Mouse (Mus musculus) MEL (cell line): ENCODE measurements around the gene Masp1. TPM values are rescaled to one million over a fixed set of nuclear protein-coding genes. Genes with fewer than 3 reads are reported as not detected.

Source experiments
- DNase-seq: peaks from one replicate; pipeline ENCODE4 v3.0.0; 2011; ENCODE audit warnings: low read depth, low spot score
- H3K27ac ChIP-seq: 2 replicates; pipeline ENCODE4 v1.5.1; 2012; ENCODE audit warnings: low read depth, mild to moderate bottlenecking, control low read depth, low read length, moderate library complexity; ENCODE audit not compliant: control insufficient read depth
- H3K27me3 ChIP-seq, 2 experiments: fragments of 150-350 bp in 1 of 2; sonication (generic) in 1 of 2; 2 replicates each; pipeline ENCODE4 v1.6.1; 2012; ENCODE audit warnings: low read length in 2 of 2, mild to moderate bottlenecking in 2 of 2, improper control_type of control experiment in 1 of 2, moderate library complexity in 1 of 2; ENCODE audit not compliant: insufficient read depth in 2 of 2, control insufficient read depth in 1 of 2
- H3K36me3 ChIP-seq, 2 experiments: 2 replicates each; pipeline ENCODE4 v1.6.1; 2012 to 2014; ENCODE audit warnings: low read length in 2 of 2, improper control_type of control experiment in 1 of 2, inconsistent platforms in 1 of 2, mild to moderate bottlenecking in 1 of 2; ENCODE audit not compliant: insufficient read depth in 2 of 2, control insufficient read depth in 1 of 2
- H3K4me1 ChIP-seq, 2 experiments: fragments of 150-350 bp in 1 of 2; sonication (generic) in 1 of 2; 2 replicates each; pipeline ENCODE4 v1.6.1; 2012; ENCODE audit warnings: low read length in 2 of 2, improper control_type of control experiment in 1 of 2, mild to moderate bottlenecking in 1 of 2; ENCODE audit not compliant: insufficient read depth in 2 of 2, control insufficient read depth in 1 of 2
- H3K4me3 ChIP-seq, 2 experiments: fragments of 150-350 bp in 1 of 2; sonication (generic) in 1 of 2; 2 replicates each; pipeline ENCODE4 v1.5.1; 2012; ENCODE audit warnings: low read depth in 2 of 2, low read length in 2 of 2, mild to moderate bottlenecking in 2 of 2, moderate library complexity in 2 of 2, control low read depth in 1 of 2, improper control_type of control experiment in 1 of 2; ENCODE audit not compliant: control insufficient read depth in 1 of 2, insufficient read depth in 1 of 2
- H3K79me2 ChIP-seq: 2 replicates; pipeline ENCODE4 v1.6.1; 2012; ENCODE audit warnings: mild to moderate bottlenecking, low read length, moderate library complexity; ENCODE audit not compliant: control insufficient read depth, poor library complexity, insufficient read depth
- H3K9ac ChIP-seq: 2 replicates; pipeline ENCODE4 v1.6.1; 2012; ENCODE audit warnings: low read depth, mild to moderate bottlenecking, control low read depth, low read length, moderate library complexity; ENCODE audit not compliant: control insufficient read depth, poor library complexity, severe bottlenecking
- H3K9me3 ChIP-seq: fragments of 150-350 bp; sonication (generic); replicated peaks from 2 replicates; pipeline ENCODE4 v1.6.1; 2012; ENCODE audit warnings: mild to moderate bottlenecking, low read length, improper control_type of control experiment, moderate library complexity; ENCODE audit not compliant: insufficient read depth
- CHD1 ChIP-seq: IDR thresholded peaks from 2 replicates; pipeline ENCODE4 v1.6.1; 2012; ENCODE audit warnings: low read depth, mild to moderate bottlenecking, inconsistent platforms, low read length, improper control_type of control experiment
- CHD2 ChIP-seq: IDR thresholded peaks from 2 replicates; pipeline ENCODE4 v1.6.1; 2011; ENCODE audit warnings: low read length, improper control_type of control experiment
- CTCF ChIP-seq, 3 experiments: IDR thresholded peaks in 2 of 3; conservative IDR thresholded peaks in 1 of 3; 2 replicates each; pipeline ENCODE4 v1.5.1; 2011 to 2012; ENCODE audit warnings: low read length in 3 of 3, low read depth in 2 of 3, mild to moderate bottlenecking in 2 of 3, improper control_type of control experiment in 1 of 3, inconsistent platforms in 1 of 3, mixed read lengths in 1 of 3, moderate library complexity in 1 of 3; ENCODE audit not compliant: control insufficient read depth in 1 of 3, insufficient read depth in 1 of 3, poor library complexity in 1 of 3, severe bottlenecking in 1 of 3
- E2F4 ChIP-seq: IDR thresholded peaks from 2 replicates; pipeline ENCODE4 v1.6.1; 2011; ENCODE audit warnings: low read depth, low read length, improper control_type of control experiment, borderline replicate concordance
- EP300 ChIP-seq, 2 experiments: IDR thresholded peaks; 2 replicates each; pipeline ENCODE4 v1.6.1; 2011; ENCODE audit warnings: improper control_type of control experiment in 2 of 2, low read length in 2 of 2, low read depth in 1 of 2, mild to moderate bottlenecking in 1 of 2
- GABPA ChIP-seq: IDR thresholded peaks from 2 replicates; pipeline ENCODE4 v1.6.1; 2012; ENCODE audit warnings: low read depth, mild to moderate bottlenecking, inconsistent platforms, low read length, improper control_type of control experiment, moderate library complexity
- GATA1 ChIP-seq: IDR thresholded peaks from 2 replicates; pipeline ENCODE4 v1.6.1; 2011; ENCODE audit warnings: low read depth, low read length, improper control_type of control experiment
- JUND ChIP-seq: IDR thresholded peaks from 2 replicates; pipeline ENCODE4 v1.6.1; 2011; ENCODE audit warnings: low read depth, mild to moderate bottlenecking, improper control_type of control experiment, low read length
- KAT2A ChIP-seq: conservative IDR thresholded peaks from 2 replicates; pipeline ENCODE4 v1.6.1; 2012; ENCODE audit warnings: low read depth, low read length, improper control_type of control experiment, inconsistent platforms
- MAFK ChIP-seq: IDR thresholded peaks from 2 replicates; pipeline ENCODE4 v1.6.1; 2011; ENCODE audit warnings: low read depth, mild to moderate bottlenecking, low read length, improper control_type of control experiment, borderline replicate concordance
- MXI1 ChIP-seq: IDR thresholded peaks from 2 replicates; pipeline ENCODE4 v1.6.1; 2011; ENCODE audit warnings: mild to moderate bottlenecking, low read depth, low read length, improper control_type of control experiment
- NELFE ChIP-seq: IDR thresholded peaks from 2 replicates; pipeline ENCODE4 v1.6.1; 2011; ENCODE audit warnings: low read depth, low read length, improper control_type of control experiment
- POLR2A ChIP-seq, 2 experiments: IDR thresholded peaks; 2 replicates each; pipeline ENCODE4 v1.6.1; 2011 to 2012; ENCODE audit warnings: low read length in 2 of 2, mild to moderate bottlenecking in 2 of 2, control low read depth in 1 of 2, improper control_type of control experiment in 1 of 2, low read depth in 1 of 2, moderate library complexity in 1 of 2; ENCODE audit not compliant: control insufficient read depth in 1 of 2, insufficient read depth in 1 of 2, poor library complexity in 1 of 2
- POLR2AphosphoS2 ChIP-seq: IDR thresholded peaks from 2 replicates; pipeline ENCODE4 v1.6.1; 2011; ENCODE audit warnings: low read length, improper control_type of control experiment
- RAD21 ChIP-seq: IDR thresholded peaks from 2 replicates; pipeline ENCODE4 v1.6.1; 2011; ENCODE audit warnings: mild to moderate bottlenecking, low read depth, low read length, improper control_type of control experiment
- SMC3 ChIP-seq: IDR thresholded peaks from 2 replicates; pipeline ENCODE4 v1.6.1; 2011; ENCODE audit warnings: low read depth, low read length, improper control_type of control experiment
- TCF12 ChIP-seq: IDR thresholded peaks from 2 replicates; pipeline ENCODE4 v1.6.1; 2014; ENCODE audit warnings: low read depth, mild to moderate bottlenecking, inconsistent platforms, low read length, improper control_type of control experiment, moderate library complexity
- UBTF ChIP-seq: IDR thresholded peaks from 2 replicates; pipeline ENCODE4 v1.6.1; 2012; ENCODE audit warnings: low read depth, mild to moderate bottlenecking, inconsistent platforms, low read length, improper control_type of control experiment, moderate library complexity, borderline replicate concordance; ENCODE audit not compliant: insufficient read depth
- USF1 ChIP-seq: IDR thresholded peaks from 2 replicates; pipeline ENCODE4 v1.6.1; 2014; ENCODE audit warnings: low read depth, mild to moderate bottlenecking, inconsistent platforms, low read length, improper control_type of control experiment, moderate library complexity
- USF2 ChIP-seq, 2 experiments: IDR thresholded peaks; 2 replicates each; pipeline ENCODE4 v1.6.1; 2011 to 2012; ENCODE audit warnings: improper control_type of control experiment in 2 of 2, low read length in 2 of 2, borderline replicate concordance in 1 of 2, inconsistent platforms in 1 of 2, low read depth in 1 of 2, mild to moderate bottlenecking in 1 of 2; ENCODE audit not compliant: insufficient read depth in 1 of 2
- ZKSCAN1 ChIP-seq: IDR thresholded peaks from 2 replicates; pipeline ENCODE4 v1.6.1; 2012; ENCODE audit warnings: low read depth, mild to moderate bottlenecking, inconsistent platforms, low read length, improper control_type of control experiment, moderate library complexity
- ZNF384 ChIP-seq: IDR thresholded peaks from 2 replicates; pipeline ENCODE4 v1.6.1; 2012; ENCODE audit warnings: low read depth, mild to moderate bottlenecking, inconsistent platforms, low read length, improper control_type of control experiment
- polyA plus RNA-seq, 2 experiments: library from polyadenylated mRNA; stranded (reverse) in 1 of 2; unstranded in 1 of 2; fragments of >175 nt in 1 of 2; fragments of >200 nt in 1 of 2; gene quantifications; 2 replicates each; pipeline versions ENCODE4 v1.2.1 to v1.2.4; 2012; ENCODE audit warnings: low replicate concordance in 2 of 2, low read depth in 1 of 2; ENCODE audit not compliant: insufficient read length in 2 of 2, insufficient read depth in 1 of 2, missing spikeins in 1 of 2
- total RNA-seq: library from RNA; depleted of rRNA; stranded (reverse); fragments of 300-350 nt; gene quantifications from 2 replicates; pipeline ENCODE4 v1.2.3, GENCODE M21; 2012

Masp1 gene
- total and polyA plus RNA-seq, 3 experiments: not detected

DNA sequence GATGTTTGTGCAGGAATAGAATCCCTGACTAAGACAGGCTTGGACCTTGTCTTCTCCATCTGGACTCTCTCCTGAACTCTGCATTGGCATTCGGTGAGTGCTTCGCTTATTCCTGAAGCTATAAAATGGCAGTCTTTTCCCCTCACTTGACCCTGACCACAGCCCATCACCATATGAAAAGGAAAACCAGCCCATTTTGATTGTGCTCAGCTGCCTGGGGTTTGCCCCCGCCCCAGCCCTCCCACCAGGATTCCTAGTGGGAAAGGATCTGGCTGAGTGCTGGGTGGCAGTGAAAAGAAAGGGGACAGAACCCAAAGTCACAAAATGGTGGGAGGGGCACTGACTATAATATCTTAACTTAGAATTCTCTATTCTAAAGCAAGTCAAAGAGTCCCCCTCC, 38.4 kb downstream of the Masp1 start:
- no peaks in the 10 kb centered on the region for H3K4me1 ChIP-seq
- no peak overlapping the region for H3K4me3 ChIP-seq
- H3K9ac ChIP-seq: no peak overlapping the region
- H3K27me3 ChIP-seq: no peaks in the 10 kb centered on the region
- TF ChIP-seq USF2 (IDR thresholded peaks at IDR 0.05; ENCODE audit: borderline replicate concordance in 1 of 2, insufficient read depth in 1 of 2, low read depth in 1 of 2, low read length in 2 of 2): no peak
- no peak for TF ChIP-seq POLR2AphosphoS2
- no peak for TF ChIP-seq MXI1
- TF ChIP-seq CHD2: no peak
- TF ChIP-seq TCF12: no peak
- TF ChIP-seq CHD1: no peak
- no peak for TF ChIP-seq GABPA
- no peak for TF ChIP-seq UBTF
- TF ChIP-seq CTCF (IDR thresholded peaks at IDR 0.05 in 2 of 3, conservative IDR thresholded peaks at IDR 0.05 in 1 of 3; ENCODE audit: control insufficient read depth in 1 of 3, insufficient read depth in 1 of 3, low read depth in 2 of 3, low read length in 3 of 3, poor library complexity in 1 of 3, severe bottlenecking in 1 of 3): no peak
- TF ChIP-seq JUND: no peak
- TF ChIP-seq ZKSCAN1: no peak
- DNase-seq: no peak
- no peaks in the 10 kb centered on the region for H3K79me2 ChIP-seq
- H3K36me3 ChIP-seq: no peaks in the 10 kb centered on the region
- H3K27ac ChIP-seq: no peak overlapping the region
- no peaks in the 10 kb centered on the region for H3K9me3 ChIP-seq

DNA sequence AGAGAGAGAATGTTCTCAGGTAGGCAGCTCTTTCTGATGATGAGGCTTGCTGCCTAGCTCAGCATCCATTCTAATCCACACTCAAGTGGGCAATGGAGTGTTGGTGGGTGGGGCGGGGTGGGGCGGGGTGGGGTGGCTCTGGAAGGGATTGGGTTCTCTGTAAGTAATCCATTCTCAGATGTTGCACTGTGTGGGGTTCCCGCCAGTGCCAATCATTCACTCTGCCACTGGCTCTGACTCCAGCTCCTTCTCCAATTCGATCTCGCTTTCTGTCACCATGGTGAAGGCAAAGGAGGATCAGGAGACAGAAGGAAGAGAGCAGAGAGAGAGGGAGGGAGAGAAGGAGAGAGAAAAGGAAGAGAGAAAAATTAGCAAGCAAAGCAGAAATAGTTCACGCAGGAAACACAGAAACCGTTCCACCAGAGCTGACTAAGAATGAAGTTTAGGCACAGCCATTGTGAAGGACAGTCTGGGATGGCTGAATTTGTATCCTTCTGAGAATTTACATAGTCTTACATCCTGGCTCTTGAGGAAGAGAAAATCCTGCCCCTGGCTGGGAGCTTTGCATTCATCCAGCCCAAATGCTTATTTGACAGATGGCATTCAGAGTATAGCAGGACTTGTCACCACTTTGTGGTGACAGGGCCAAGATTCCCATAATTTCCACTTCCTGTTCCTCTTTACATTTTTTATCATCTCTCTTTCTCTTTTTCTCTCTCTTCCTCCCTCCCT, 40.6 kb downstream of the Masp1 start:
- no peak for DNase-seq
- TF ChIP-seq POLR2A (IDR thresholded peaks at IDR 0.05; ENCODE audit: control insufficient read depth in 1 of 2, insufficient read depth in 1 of 2, low read depth in 1 of 2, low read length in 2 of 2, poor library complexity in 1 of 2) (no peak), TCF12 (no peak), KAT2A (no peak), ZKSCAN1 (no peak), SMC3 (no peak), POLR2AphosphoS2 (no peak), ZNF384 (no peak), EP300 (IDR thresholded peaks at IDR 0.05; ENCODE audit: low read depth in 1 of 2, low read length in 2 of 2) (no peak), USF2 (IDR thresholded peaks at IDR 0.05; ENCODE audit: borderline replicate concordance in 1 of 2, insufficient read depth in 1 of 2, low read depth in 1 of 2, low read length in 2 of 2) (no peak), NELFE (no peak), GATA1 (no peak), GABPA (no peak), RAD21 (no peak), USF1 (no peak), E2F4 (no peak), JUND (no peak), MAFK (no peak)
- TF ChIP-seq, all 39 proteins: peak for 0
- H3K36me3 ChIP-seq: no peaks in the 10 kb centered on the region

More for the DNA sequence above, 40.6 kb downstream of the Masp1 start:
- H3K9ac ChIP-seq: no peak overlapping the region
- no peaks in the 10 kb centered on the region for H3K79me2 ChIP-seq
- H3K27ac ChIP-seq: no peak overlapping the region
- H3K4me1 ChIP-seq: no peaks in the 10 kb centered on the region
- H3K9me3 ChIP-seq: no peaks in the 10 kb centered on the region
- H3K27me3 ChIP-seq: no peaks in the 10 kb centered on the region
- H3K4me3 ChIP-seq: no peak overlapping the region
